Mouse (Mus musculus) forebrain, embryonic 16.5 days (tissue): ENCODE measurements around the gene Ccdc187. TPM values are rescaled to one million over a fixed set of nuclear protein-coding genes. Genes with fewer than 3 reads are reported as not detected.

Source experiments
- ATAC-seq: fragments of 200-750 bp; cut with Nextera tagmentation; 2 replicates; pipeline ENCODE4 v1.8.0; 2017; ENCODE audit warnings: mild to moderate bottlenecking, moderate library complexity
- H3K27ac ChIP-seq: fragments of 300-500 bp; sonication (generic); 2 replicates; pipeline ENCODE4 v1.5.1; 2014; ENCODE audit warnings: low read length, control low read depth
- H3K27me3 ChIP-seq: fragments of 300-500 bp; sonication (generic); replicated peaks from 2 replicates; pipeline ENCODE4 v1.6.1; 2014; ENCODE audit warnings: low read length; ENCODE audit not compliant: control insufficient read depth, insufficient read depth
- H3K36me3 ChIP-seq: fragments of 300-500 bp; sonication (generic); 2 replicates; pipeline ENCODE4 v1.6.1; 2014; ENCODE audit not compliant: control insufficient read depth, insufficient read depth
- H3K4me1 ChIP-seq: fragments of 300-500 bp; sonication (generic); replicated peaks from 2 replicates; pipeline ENCODE4 v1.6.1; 2014; ENCODE audit warnings: low read length; ENCODE audit not compliant: control insufficient read depth, insufficient read depth
- H3K4me2 ChIP-seq: fragments of 300-500 bp; sonication (generic); 2 replicates; pipeline ENCODE4 v1.6.1; 2014; ENCODE audit warnings: mild to moderate bottlenecking, low read length, control low read depth
- H3K4me3 ChIP-seq: fragments of 300-500 bp; sonication (generic); replicated peaks from 2 replicates; pipeline ENCODE4 v1.5.1; 2014; ENCODE audit warnings: mild to moderate bottlenecking, low read length, control low read depth
- H3K9ac ChIP-seq: fragments of 300-500 bp; sonication (generic); replicated peaks from 2 replicates; pipeline ENCODE4 v1.6.1; 2014; ENCODE audit warnings: low read depth, low read length, control low read depth
- H3K9me3 ChIP-seq: fragments of 300-500 bp; sonication (generic); 2 replicates; pipeline ENCODE4 v1.6.1; 2016; ENCODE audit warnings: low read length; ENCODE audit not compliant: control insufficient read depth
- WGBS: fragments of 180-500 bp; shearing (Covaris S2); extraction: QIAGEN DNeasy Blood & Tissue Kit; methylation state at CpG from one replicate; pipeline ENCODE4 v1.1.7; 2014; 5-methylcytosine and 5-hydroxymethylcytosine counted together
- polyA plus RNA-seq: library from polyadenylated mRNA; unstranded; fragments of >200 nt; fragmentation: Nextera tagmentation; extraction: Ambion mirVana; gene quantifications from 2 replicates; pipeline ENCODE4 v1.2.1, GENCODE M21; 2015

Gene Ccdc187
- polyA plus RNA-seq = 0.15 and 0.24 TPM in 2 replicates

- H3K27me3 ChIP-seq = no peaks in the 10 kb centered on the region
- no peak within 1 kb of the TSS for H3K27ac ChIP-seq
- H3K4me1 ChIP-seq = peaks cover 31% of the 10 kb centered on the region
- WGBS = 67% methylated on average over 2 of the region's 2 CpGs
- ATAC-seq = no peak
- no peak within 1 kb of the TSS for H3K9ac ChIP-seq
- H3K36me3 ChIP-seq = no peaks in the 10 kb centered on the region
- no peaks in the 10 kb centered on the region for H3K9me3 ChIP-seq
- H3K4me2 ChIP-seq = no peak within 1 kb of the TSS
- no peak within 1 kb of the TSS for H3K4me3 ChIP-seq
Measured at GRCm38 (mm10) chr2:26294457-26294856, at the start of gene Ccdc187. Gene Ccdc187, minus strand, starts transcription at chr2:26294557.

GRCm38 (mm10) chr2:26342609-26343490 is 48.5 kb upstream of the Ccdc187 start:
- Histone ChIP-seq H3K9me3 (no peaks in the 10 kb centered on the region), H3K27me3 (no peaks in the 10 kb centered on the region), H3K4me3 (no peak overlapping the region), H3K9ac (no peak overlapping the region), H3K36me3 (peaks cover 43% of the 10 kb centered on the region), H3K4me2 (no peak overlapping the region), H3K27ac (no peak overlapping the region), H3K4me1 (peaks cover 5% of the 10 kb centered on the region)
- ATAC-seq = no peak
- 81% methylated on average over 11 of the region's 11 CpGs for WGBS

DNA sequence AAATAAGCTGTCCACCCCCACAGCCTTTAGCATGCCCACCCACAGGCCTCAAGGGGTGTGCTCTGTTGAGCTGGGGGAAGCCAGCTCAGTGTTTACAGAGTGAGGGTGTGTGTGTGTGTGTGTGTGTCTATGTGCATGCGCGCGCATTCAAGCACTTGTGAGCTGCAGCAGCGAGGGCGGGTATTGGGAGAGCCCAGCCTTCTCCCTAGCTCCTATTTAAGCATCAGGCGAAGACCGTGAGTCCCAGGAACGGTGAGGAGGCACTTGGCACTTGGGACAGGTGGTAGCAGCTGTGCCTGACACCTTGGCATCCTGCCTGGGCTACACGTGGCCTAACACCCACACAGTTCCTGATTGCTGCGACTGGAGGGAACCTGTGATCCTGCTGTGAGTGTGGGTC is 47.7 kb upstream of the Ccdc187 start:
- Histone ChIP-seq H3K4me1 (peaks cover 5% of the 10 kb centered on the region), H3K9ac (no peak overlapping the region), H3K9me3 (no peaks in the 10 kb centered on the region), H3K4me2 (no peak overlapping the region), H3K36me3 (peaks cover 41% of the 10 kb centered on the region), H3K27ac (no peak overlapping the region), H3K4me3 (no peak overlapping the region), H3K27me3 (no peaks in the 10 kb centered on the region)
- ATAC-seq = no peak
- WGBS = 60% methylated on average over 10 of the region's 10 CpGs

- WGBS = 93% methylated on average over 2 of the region's 2 CpGs
- H3K4me3 ChIP-seq = no peak overlapping the region
Measured at GRCm38 (mm10) chr2:26341510-26341981, 47.2 kb upstream of the Ccdc187 start.

GRCm38 (mm10) chr2:26339204-26339551 is 44.8 kb upstream of the Ccdc187 start:
- H3K9me3 ChIP-seq = no peaks in the 10 kb centered on the region
- no peak overlapping the region for H3K27ac ChIP-seq
- H3K9ac ChIP-seq = no peak overlapping the region
- H3K4me3 ChIP-seq = no peak overlapping the region
- ATAC-seq = no peak
- 85% methylated on average over 5 of the region's 5 CpGs for WGBS
- peaks cover 5% of the 10 kb centered on the region for H3K4me1 ChIP-seq
- H3K36me3 ChIP-seq = peaks cover 20% of the 10 kb centered on the region
- no peak overlapping the region for H3K4me2 ChIP-seq
- H3K27me3 ChIP-seq = no peaks in the 10 kb centered on the region

More at GRCm38 (mm10) chr2:26341510-26341981, 47.2 kb upstream of the Ccdc187 start:
- Histone ChIP-seq H3K9ac (no peak overlapping the region), H3K4me1 (peaks cover 5% of the 10 kb centered on the region), H3K27me3 (no peaks in the 10 kb centered on the region), H3K36me3 (peaks cover 37% of the 10 kb centered on the region), H3K4me2 (no peak overlapping the region), H3K27ac (no peak overlapping the region), H3K9me3 (no peaks in the 10 kb centered on the region)
- ATAC-seq = no peak

DNA sequence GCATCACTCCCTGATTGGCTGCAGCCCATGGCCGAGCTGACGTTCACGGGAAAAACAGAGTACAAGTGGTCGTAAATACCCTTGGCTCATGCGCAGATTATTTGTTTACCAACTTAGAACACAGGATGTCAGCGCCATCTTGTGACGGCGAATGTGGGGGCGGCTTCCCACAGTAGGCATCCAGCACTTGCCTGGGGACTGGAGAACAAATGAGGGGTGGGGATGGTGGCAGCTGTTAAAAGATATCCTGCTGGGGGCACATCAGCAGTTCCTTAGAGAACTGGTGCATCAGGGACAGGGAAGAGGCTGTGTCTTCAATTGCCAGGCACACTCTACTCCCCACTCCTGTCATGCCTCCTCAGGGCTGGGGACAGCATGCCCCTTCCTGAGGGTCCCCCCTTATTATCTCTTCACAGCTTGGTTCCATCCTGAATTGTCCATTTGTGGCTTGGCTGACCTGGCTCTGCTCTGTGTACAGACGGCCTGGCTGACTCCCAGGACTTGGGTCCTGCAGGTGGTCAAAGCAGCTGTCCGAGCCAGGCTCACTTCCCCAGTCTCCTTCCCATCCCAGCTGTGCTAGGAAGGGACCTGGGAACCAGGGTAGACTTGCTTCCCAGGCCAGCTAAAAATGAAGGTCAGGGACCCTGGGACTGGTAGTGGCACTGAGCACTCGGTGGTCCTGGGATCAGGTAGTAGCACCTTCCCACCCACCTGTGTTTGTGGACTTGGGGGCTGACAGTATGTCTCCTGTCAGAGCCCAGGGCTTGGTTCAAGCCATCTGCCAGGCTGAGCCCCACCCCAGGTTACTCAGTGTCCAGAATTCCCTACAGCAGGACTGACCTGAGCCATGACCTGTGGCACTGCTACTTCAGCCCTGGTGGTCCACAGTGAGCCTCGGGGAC is 44.2 kb upstream of the Ccdc187 start:
- Histone ChIP-seq H3K4me2 (no peak overlapping the region), H3K4me1 (peaks cover 5% of the 10 kb centered on the region), H3K9me3 (no peaks in the 10 kb centered on the region), H3K9ac (no peak overlapping the region), H3K4me3 (no peak overlapping the region), H3K36me3 (peaks cover 20% of the 10 kb centered on the region), H3K27ac (no peak overlapping the region), H3K27me3 (no peaks in the 10 kb centered on the region)
- WGBS = 82% methylated on average over 8 of the region's 13 CpGs
- no peak for ATAC-seq

DNA sequence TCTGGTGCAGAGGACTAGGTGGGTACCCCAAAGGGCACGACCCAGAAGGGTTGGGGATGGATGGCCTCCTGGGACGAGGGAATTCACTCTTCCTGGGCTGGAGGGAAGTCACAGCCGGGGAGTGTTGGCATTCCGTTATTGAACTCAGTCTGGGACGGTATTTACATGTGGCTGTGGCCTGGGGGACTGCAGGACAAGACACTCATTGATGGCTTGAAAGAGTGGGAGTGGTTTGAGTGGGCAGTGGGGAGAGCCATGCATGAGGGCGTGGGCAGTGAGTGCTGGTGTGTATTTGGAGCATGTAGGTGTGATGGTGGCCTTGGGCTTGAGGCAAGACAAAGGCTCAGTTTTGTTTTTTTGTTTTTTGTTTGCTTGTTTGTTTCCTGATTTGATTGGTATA is 36.3 kb upstream of the Ccdc187 start:
- no peak overlapping the region for H3K4me2 ChIP-seq
- no peaks in the 10 kb centered on the region for H3K27me3 ChIP-seq
- H3K4me1 ChIP-seq = no peaks in the 10 kb centered on the region
- no peak overlapping the region for H3K9ac ChIP-seq
- H3K9me3 ChIP-seq = no peaks in the 10 kb centered on the region
- WGBS = 77% methylated on average over 6 of the region's 6 CpGs
- ATAC-seq = no peak
- no peak overlapping the region for H3K4me3 ChIP-seq
- no peak overlapping the region for H3K27ac ChIP-seq
- H3K36me3 ChIP-seq = peaks cover 42% of the 10 kb centered on the region

- Histone ChIP-seq H3K27ac (no peak overlapping the region), H3K9me3 (no peaks in the 10 kb centered on the region)
- no peak for ATAC-seq
Measured at GRCm38 (mm10) chr2:26330056-26330468, 35.7 kb upstream of the Ccdc187 start.

DNA sequence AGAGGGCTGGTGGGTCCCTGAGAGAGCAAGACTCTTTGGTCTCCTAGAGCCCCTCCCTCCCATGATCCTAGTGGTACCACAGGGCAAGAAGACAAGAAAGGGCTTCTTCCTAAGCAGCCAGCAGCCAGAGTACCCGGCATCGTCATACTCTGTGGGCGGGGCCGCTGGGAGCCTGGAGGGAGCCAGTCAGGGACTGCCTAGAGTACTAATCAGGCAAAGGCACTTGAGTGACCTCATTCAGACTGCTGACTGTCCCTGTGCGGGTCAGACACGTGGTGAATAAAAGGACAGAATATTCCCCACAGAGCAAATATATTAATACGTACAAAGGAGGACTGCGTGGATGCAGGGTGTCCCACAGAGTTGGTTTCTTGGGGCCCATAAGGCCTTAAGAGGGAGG is 35.0 kb upstream of the Ccdc187 start:
- peak; percentile 19; the same call in 1 of the 2 replicates for ATAC-seq
- no peak overlapping the region for H3K27ac ChIP-seq
- no peak overlapping the region for H3K9ac ChIP-seq
- peaks cover 51% of the 10 kb centered on the region for H3K36me3 ChIP-seq
- H3K4me3 ChIP-seq = no peak overlapping the region
- H3K4me2 ChIP-seq = no peak overlapping the region
- WGBS = 51% methylated on average over 8 of the region's 8 CpGs
- H3K4me1 ChIP-seq = no peaks in the 10 kb centered on the region
- H3K27me3 ChIP-seq = no peaks in the 10 kb centered on the region
- no peaks in the 10 kb centered on the region for H3K9me3 ChIP-seq

More at GRCm38 (mm10) chr2:26330056-26330468, 35.7 kb upstream of the Ccdc187 start:
- no peak overlapping the region for H3K4me3 ChIP-seq
- peaks cover 47% of the 10 kb centered on the region for H3K36me3 ChIP-seq
- no peaks in the 10 kb centered on the region for H3K27me3 ChIP-seq
- H3K4me1 ChIP-seq = no peaks in the 10 kb centered on the region
- H3K9ac ChIP-seq = no peak overlapping the region
- H3K4me2 ChIP-seq = no peak overlapping the region
- WGBS = 91% methylated on average over 4 of the region's 4 CpGs
